Mouse (Mus musculus) lung, adult 2 months (tissue): Measurements from ENCODE around the gene Tnfrsf1a.
A peak's percentile ranks its signal among the peaks of the same experiment; 100 is the strongest.

Experiments
- CTCF ChIP-seq: fragments of 200-500 bp; IDR thresholded peaks from 2 replicates; pipeline ENCODE4 v1.5.1; 2011; ENCODE audit warnings: mild to moderate bottlenecking, low read length, control low read depth; ENCODE audit not compliant: insufficient read depth
- POLR2A ChIP-seq: fragments of 200-500 bp; IDR thresholded peaks from 2 replicates; pipeline ENCODE4 v1.6.1; 2011; ENCODE audit warnings: low read depth, mild to moderate bottlenecking, control low read depth, low read length, borderline replicate concordance; ENCODE audit errors: extremely low read depth

GRCm38 (mm10) chr6:125340244-125340643 lies 8.9 kb upstream of the Tnfrsf1a start:
- peak; percentile 48; the same call in 1 of the 2 replicates for TF ChIP-seq POLR2A
- no peak for TF ChIP-seq CTCF
